Mouse (Mus musculus): ENCODE results near the gene Elf3. TPM values are rescaled to one million over a fixed set of nuclear protein-coding genes. Genes with fewer than 3 reads are reported as not detected.
A peak's percentile ranks its signal among the peaks of the same experiment; 100 is the strongest.
"Not testable (repeated sequence)": the region's sequence is repeated elsewhere in the genome, so short reads cannot be mapped to it uniquely, and the experiment has no call there.

The Elf3 gene
- total RNA-seq, 4 experiments from 2014 or later: 0.20 to 0.52 (median 0.43) TPM

- DNase-seq: peak; percentile 22
Observed at GRCm38 (mm10) chr1:135237131-135237851, 21.1 kb downstream of the Elf3 start.

GRCm38 (mm10) chr1:135234771-135235170, 23.6 kb downstream of the Elf3 start:
- no peak for DNase-seq

- DNase-seq: no peak
Observed at GRCm38 (mm10) chr1:135233961-135234360, 24.4 kb downstream of the Elf3 start.

- not testable (repeated sequence) for DNase-seq
Observed at GRCm38 (mm10) chr1:135231878-135232277, 26.5 kb downstream of the Elf3 start.

- no peak for DNase-seq
Observed at GRCm38 (mm10) chr1:135227339-135227950, 30.9 kb downstream of the Elf3 start.

GRCm38 (mm10) chr1:135224981-135225604, 33.3 kb downstream of the Elf3 start:
- DNase-seq: no peak

GRCm38 (mm10) chr1:135224147-135224546, 34.2 kb downstream of the Elf3 start:
- DNase-seq: no peak

- no peak for DNase-seq
Observed at GRCm38 (mm10) chr1:135217607-135218233, 40.6 kb downstream of the Elf3 start.

- DNase-seq: no peak
Observed at GRCm38 (mm10) chr1:135213772-135214640, 44.4 kb downstream of the Elf3 start.

GRCm38 (mm10) chr1:135210421-135210820, 47.9 kb downstream of the Elf3 start:
- DNase-seq: no peak

- no peak for DNase-seq
Observed at GRCm38 (mm10) chr1:135208716-135209115, 49.7 kb downstream of the Elf3 start.

- DNase-seq: no peak
Observed at GRCm38 (mm10) chr1:135206586-135207339, 51.6 kb downstream of the Elf3 start.

GRCm38 (mm10) chr1:135205257-135205656, 53.1 kb downstream of the Elf3 start:
- no peak for DNase-seq

- no peak for DNase-seq
Observed at GRCm38 (mm10) chr1:135204196-135205126, 53.9 kb downstream of the Elf3 start.

Other genes with a start within 250 kb of the Elf3 start
- gene Lgr6, start 153.3 kb downstream of the Elf3 start, total RNA-seq (2022): 1 to 10 TPM in 2 of 4 experiments, under 1 TPM in 2; 0.40 to 2.2 (median 1.1) TPM
- 1 to 10 TPM; 1.4 to 1.5 (median 1.4) TPM for gene Ptpn7, start 125.9 kb downstream of the Elf3 start, total RNA-seq (2022)
- 10 to 100 TPM; 57.5 to 77.4 (median 68.5) TPM for gene Arl8a, start 111.7 kb downstream of the Elf3 start, total RNA-seq (2022)
- 1 to 10 TPM in 3 of 4 experiments, under 1 TPM in 1; 0.80 to 1.9 (median 1.3) TPM for gene Gpr37l1, start 90.9 kb downstream of the Elf3 start, total RNA-seq (2022)
- gene Rnpep, start 25.5 kb upstream of the Elf3 start, total RNA-seq (2022): 10 to 100 TPM; 47.2 to 76.7 (median 65.1) TPM
- gene Timm17a, start 55.2 kb upstream of the Elf3 start, total RNA-seq (2022): 100 to 1,000 TPM; 169 to 204 (median 197) TPM
- 1 to 10 TPM; 1.2 to 1.6 (median 1.5) TPM for gene Lmod1, start 66.2 kb upstream of the Elf3 start, total RNA-seq (2022)
- 10 to 100 TPM in 1 of 4 experiments, 1 to 10 TPM in 3; 5.9 to 16.3 (median 8.5) TPM for gene Shisa4, start 116.7 kb upstream of the Elf3 start, total RNA-seq (2022)
- gene Ipo9, start 171.9 kb upstream of the Elf3 start, total RNA-seq (2022): 100 to 1,000 TPM in 2 of 4 experiments, 10 to 100 TPM in 2; 71.1 to 104 (median 90.1) TPM